Mouse (Mus musculus) spleen, adult 2 months (tissue): Measurements from ENCODE around the gene Vps13d.

Source experiments
- CTCF ChIP-seq: fragments of 200-500 bp; IDR thresholded peaks from 2 replicates; pipeline ENCODE4 v1.5.1; 2011; ENCODE audit warnings: mild to moderate bottlenecking, inconsistent platforms; ENCODE audit not compliant: insufficient read depth, insufficient read length, insufficient replicate concordance; ENCODE audit errors: extremely low read depth
- POLR2A ChIP-seq: fragments of 200-500 bp; IDR thresholded peaks from 2 replicates; pipeline ENCODE4 v1.6.1; 2011; ENCODE audit warnings: low read depth, low read length, inconsistent platforms

- TF ChIP-seq CTCF (no peak), POLR2A (no peak)
These were observed 14.9 kb upstream of the Vps13d start for GRCm38 (mm10) chr4:145209690-145210088.
